Mouse (Mus musculus): Measurements from ENCODE around the gene Cops7b.

GRCm38 (mm10) chr1:86634751-86635359 lies 52.2 kb downstream of the Cops7b start:
- TF ChIP-seq BHLHE40 (IDR thresholded peaks at IDR 0.05; ENCODE audit: borderline replicate concordance, low read depth, low read length) (no peak), CHD2 (IDR thresholded peaks at IDR 0.05; ENCODE audit: low read length) (no peak), TAL1 (IDR thresholded peaks at IDR 0.05; ENCODE audit: low read length) (no peak), CTCF (IDR thresholded peaks at IDR 0.05 in 2 of 3, conservative IDR thresholded peaks at IDR 0.05 in 1 of 3; ENCODE audit: control insufficient read depth in 1 of 3, insufficient read depth in 1 of 3, low read depth in 2 of 3, low read length in 3 of 3, poor library complexity in 1 of 3, severe bottlenecking in 1 of 3) (no peak), ZC3H11A (IDR thresholded peaks at IDR 0.05; ENCODE audit: low read depth, low read length) (no peak), POLR2A (IDR thresholded peaks at IDR 0.05; ENCODE audit: control insufficient read depth in 1 of 2, insufficient read depth in 1 of 2, low read depth in 1 of 2, low read length in 2 of 2, poor library complexity in 1 of 2) (no peak), MAX (IDR thresholded peaks at IDR 0.05; ENCODE audit: low read length) (no peak), EP300 (IDR thresholded peaks at IDR 0.05; ENCODE audit: low read depth in 1 of 2, low read length in 2 of 2) (no peak), RCOR1 (IDR thresholded peaks at IDR 0.05; ENCODE audit: low read depth, low read length) (no peak)
